Mouse (Mus musculus) forebrain, embryonic 14.5 days (tissue): ENCODE data around the gene Grpel1. TPM values are rescaled to one million over a fixed set of nuclear protein-coding genes. Genes with fewer than 3 reads are reported as not detected.

Experiments
- ATAC-seq: fragments of 200-750 bp; cut with Nextera tagmentation; 2 replicates; pipeline ENCODE4 v1.8.0; 2017; ENCODE audit warnings: mild to moderate bottlenecking, moderate library complexity
- DNase-seq: peaks from one replicate; pipeline ENCODE4 v3.0.0-alpha.2; 2015; ENCODE audit warnings: low spot score
- H3K27ac ChIP-seq: fragments of 300-500 bp; sonication (generic); 2 replicates; pipeline ENCODE4 v1.5.1; 2014; ENCODE audit warnings: low read depth, mild to moderate bottlenecking, control low read depth, low read length, moderate library complexity
- H3K27me3 ChIP-seq: fragments of 300-500 bp; sonication (generic); replicated peaks from 2 replicates; pipeline ENCODE4 v1.6.1; 2014; ENCODE audit warnings: low read length, control low read depth, mixed read lengths; ENCODE audit not compliant: control insufficient read depth, insufficient read depth
- H3K36me3 ChIP-seq: fragments of 300-500 bp; sonication (generic); 2 replicates; pipeline ENCODE4 v1.6.1; 2014; ENCODE audit warnings: low read length, control low read depth; ENCODE audit not compliant: control insufficient read depth, insufficient read depth
- H3K4me1 ChIP-seq: fragments of 300-500 bp; sonication (generic); 2 replicates; pipeline ENCODE4 v1.6.1; 2014; ENCODE audit warnings: antibody characterized with exemption, low read length, control low read depth; ENCODE audit not compliant: control insufficient read depth, insufficient read depth
- H3K4me2 ChIP-seq: fragments of 300-500 bp; sonication (generic); 2 replicates; pipeline ENCODE4 v1.6.1; 2014; ENCODE audit warnings: mild to moderate bottlenecking, control low read depth, low read length
- H3K4me3 ChIP-seq: fragments of 300-500 bp; sonication (generic); 2 replicates; pipeline ENCODE4 v1.5.1; 2014; ENCODE audit warnings: low read depth, low read length, control low read depth
- H3K9ac ChIP-seq: fragments of 300-500 bp; sonication (generic); 2 replicates; pipeline ENCODE4 v1.6.1; 2014; ENCODE audit warnings: mild to moderate bottlenecking, low read length, control low read depth, moderate library complexity
- H3K9me3 ChIP-seq: fragments of 300-500 bp; sonication (generic); replicated peaks from 2 replicates; pipeline ENCODE4 v1.6.1; 2016; ENCODE audit warnings: low read length, control low read depth, mixed read lengths; ENCODE audit not compliant: control insufficient read depth
- WGBS: fragments of 180-500 bp; shearing (Covaris S2); extraction: QIAGEN DNeasy Blood & Tissue Kit; methylation state at CpG from one replicate; pipeline ENCODE4 v1.1.7; 2014; 5-methylcytosine and 5-hydroxymethylcytosine counted together
- polyA plus RNA-seq: library from polyadenylated mRNA; unstranded; fragments of >200 nt; fragmentation: Nextera tagmentation; extraction: Ambion mirVana; gene quantifications from 2 replicates; pipeline ENCODE4 v1.2.1, GENCODE M21; 2014

Grpel1 gene
- polyA plus RNA-seq, 1 experiment from 2014 or later, result 58.5 TPM

DNA sequence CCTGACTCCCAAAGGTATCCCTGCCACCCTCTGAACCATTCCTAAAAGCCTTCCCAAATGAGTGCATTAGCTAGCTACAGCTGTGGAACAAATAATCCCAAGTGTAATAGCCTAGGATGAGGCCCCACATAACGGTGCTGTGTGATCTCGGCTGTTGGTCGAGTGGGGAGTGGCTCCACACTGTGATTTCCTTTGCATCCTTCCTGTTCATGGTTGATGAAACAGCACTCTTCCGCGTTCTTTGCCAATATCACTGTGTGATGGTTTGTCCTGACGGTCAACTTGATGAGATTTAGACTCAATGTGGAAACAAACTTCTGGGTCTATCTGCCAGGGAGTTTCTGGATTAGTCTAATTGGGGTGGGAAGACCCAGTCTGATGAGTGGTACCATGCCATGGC is 12.0 kb upstream of the Grpel1 start:
- DNase-seq (no peak), ATAC-seq (no peak)
- Histone ChIP-seq H3K9me3 (no peaks in the 10 kb centered on the region), H3K4me1 (no peaks in the 10 kb centered on the region), H3K36me3 (no peaks in the 10 kb centered on the region), H3K4me3 (no peak overlapping the region), H3K27ac (no peak overlapping the region), H3K27me3 (no peaks in the 10 kb centered on the region), H3K9ac (no peak overlapping the region), H3K4me2 (no peak overlapping the region)
- WGBS, result 80% methylated on average over 6 of the region's 6 CpGs

DNA sequence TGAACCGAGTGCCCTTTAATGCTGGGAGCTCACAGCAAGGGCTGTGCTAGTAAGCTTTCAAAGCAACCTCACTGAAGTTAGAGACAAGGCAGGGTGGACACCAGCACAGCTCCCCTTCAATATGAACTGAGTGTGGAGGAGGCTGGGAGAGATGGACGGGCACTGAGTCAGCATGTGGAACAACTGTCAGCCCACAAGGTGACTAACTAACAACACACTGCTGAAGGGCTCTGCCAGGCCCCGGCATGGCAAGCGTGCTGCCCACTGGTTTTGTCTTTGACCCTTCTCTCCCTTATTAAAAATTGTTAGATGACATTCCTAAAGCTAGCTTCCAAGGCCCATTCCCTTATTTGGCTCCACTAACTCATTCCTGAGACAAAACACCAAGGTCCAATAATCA is 7.1 kb upstream of the Grpel1 start:
- WGBS, result 80% methylated on average over 4 of the region's 4 CpGs
- H3K36me3 ChIP-seq, result no peaks in the 10 kb centered on the region

DNA sequence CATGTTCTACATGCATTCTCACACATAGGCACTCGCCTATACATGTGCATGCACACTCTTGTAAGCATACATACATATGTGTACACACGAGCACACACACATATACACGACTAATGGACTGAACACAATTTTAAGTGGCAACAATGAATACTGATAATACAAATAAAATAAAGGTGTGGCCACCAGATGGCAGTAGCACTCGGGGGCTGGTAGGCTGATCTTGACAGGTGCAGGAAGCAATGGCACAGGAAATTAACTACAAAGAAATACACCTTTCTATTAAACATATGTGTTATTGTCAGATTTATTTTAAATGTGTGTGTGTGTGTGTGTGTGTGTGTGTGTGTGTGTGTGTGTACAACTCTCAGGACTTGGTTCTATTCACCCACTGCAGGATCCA is 5.9 kb upstream of the Grpel1 start:
- Histone ChIP-seq H3K27ac (no peak overlapping the region), H3K9me3 (no peaks in the 10 kb centered on the region), H3K4me1 (no peaks in the 10 kb centered on the region), H3K4me3 (no peak overlapping the region), H3K4me2 (no peak overlapping the region), H3K27me3 (no peaks in the 10 kb centered on the region), H3K9ac (no peak overlapping the region), H3K36me3 (no peaks in the 10 kb centered on the region)
- no peak for ATAC-seq
- peak; percentile 59 for DNase-seq
- 12% methylated on average over 4 of the region's 4 CpGs for WGBS

More for the DNA sequence above, 7.1 kb upstream of the Grpel1 start:
- Histone ChIP-seq H3K9ac (no peak overlapping the region), H3K4me3 (no peak overlapping the region), H3K9me3 (no peaks in the 10 kb centered on the region), H3K27me3 (no peaks in the 10 kb centered on the region), H3K4me2 (no peak overlapping the region), H3K4me1 (no peaks in the 10 kb centered on the region), H3K27ac (no peak overlapping the region)
- ATAC-seq (no peak), DNase-seq (no peak)

DNA sequence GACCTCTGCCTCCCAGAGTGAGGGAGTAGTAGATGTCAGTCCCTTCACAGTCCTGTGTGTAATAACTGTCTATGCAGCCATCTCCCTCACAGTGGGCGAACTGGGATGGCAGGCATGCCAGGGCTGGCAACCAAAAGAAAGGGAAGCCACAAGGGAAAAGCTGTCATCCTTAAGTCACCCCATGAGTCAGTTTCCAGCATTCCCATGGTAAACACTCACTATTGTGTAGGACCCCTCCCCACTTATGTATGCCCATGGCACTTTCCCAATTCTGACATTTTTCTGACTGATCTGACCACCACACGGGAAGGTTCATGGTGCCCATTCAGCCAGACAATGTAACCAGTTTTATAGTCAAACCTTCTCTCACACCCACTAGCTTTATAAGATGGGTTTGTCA is 4.1 kb upstream of the Grpel1 start:
- no peak for ATAC-seq

DNA sequence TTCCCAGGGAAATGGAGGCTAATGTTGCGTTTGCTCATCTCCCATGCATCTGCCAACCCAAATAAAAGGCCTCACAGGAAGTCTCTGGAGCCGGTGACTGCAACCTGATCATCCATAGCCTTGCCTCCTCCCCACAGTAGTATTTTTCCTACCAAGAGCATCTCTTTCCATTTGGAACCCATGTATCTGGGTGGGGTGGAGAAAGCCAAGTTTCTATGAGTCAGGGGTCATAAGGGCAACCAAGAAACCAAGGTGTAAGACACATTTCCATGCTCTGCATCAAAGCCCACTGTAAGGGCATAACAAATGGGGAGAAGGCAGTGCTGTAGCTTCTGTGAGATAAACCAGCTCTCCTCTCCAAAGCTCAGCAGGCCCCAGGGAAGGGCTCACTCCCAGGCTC is 3.6 kb upstream of the Grpel1 start:
- WGBS, result 79% methylated on average over 2 of the region's 2 CpGs
- Histone ChIP-seq H3K36me3 (no peaks in the 10 kb centered on the region), H3K9me3 (no peaks in the 10 kb centered on the region), H3K27me3 (no peaks in the 10 kb centered on the region), H3K9ac (no peak overlapping the region), H3K27ac (no peak overlapping the region), H3K4me3 (no peak overlapping the region), H3K4me1 (peaks cover 7% of the 10 kb centered on the region), H3K4me2 (no peak overlapping the region)
- no peak for ATAC-seq
- DNase-seq, result no peak

More for the DNA sequence above, 4.1 kb upstream of the Grpel1 start:
- no peak for DNase-seq
- Histone ChIP-seq H3K9me3 (no peaks in the 10 kb centered on the region), H3K4me1 (peaks cover 2% of the 10 kb centered on the region), H3K4me2 (no peak overlapping the region), H3K27ac (no peak overlapping the region), H3K27me3 (no peaks in the 10 kb centered on the region), H3K36me3 (no peaks in the 10 kb centered on the region), H3K4me3 (no peak overlapping the region), H3K9ac (no peak overlapping the region)
- WGBS, result 81% methylated on average over 2 of the region's 2 CpGs

DNA sequence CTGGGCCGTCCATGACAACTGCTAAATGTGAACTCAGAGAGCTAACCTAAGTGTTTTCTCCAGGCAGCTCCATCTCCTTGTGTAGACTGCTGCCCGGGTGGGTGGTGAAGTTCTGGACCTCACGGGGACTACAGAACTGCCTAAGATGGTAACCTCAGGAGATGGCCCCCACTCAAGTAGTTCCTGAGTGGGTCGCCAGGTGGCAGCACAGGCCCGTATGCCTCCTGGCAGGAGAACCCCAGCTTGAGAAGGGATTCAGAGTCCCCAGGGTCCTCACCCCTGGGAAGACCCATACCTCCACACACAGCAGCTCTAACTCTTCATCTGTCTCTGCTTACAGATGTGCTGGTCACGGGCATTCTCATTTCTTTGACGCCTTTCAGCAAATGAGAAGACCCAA is 2.0 kb upstream of the Grpel1 start:
- no peaks in the 10 kb centered on the region for H3K27me3 ChIP-seq
- no peak overlapping the region for H3K4me3 ChIP-seq
- H3K9me3 ChIP-seq, result no peaks in the 10 kb centered on the region
- no peak overlapping the region for H3K27ac ChIP-seq
- WGBS, result 13% methylated on average over 7 of the region's 7 CpGs
- ATAC-seq (no peak), DNase-seq (peak; percentile 69)
- no peaks in the 10 kb centered on the region for H3K36me3 ChIP-seq
- H3K9ac ChIP-seq, result no peak overlapping the region
- H3K4me1 ChIP-seq, result peaks cover 7% of the 10 kb centered on the region
- H3K4me2 ChIP-seq, result no peak overlapping the region

DNA sequence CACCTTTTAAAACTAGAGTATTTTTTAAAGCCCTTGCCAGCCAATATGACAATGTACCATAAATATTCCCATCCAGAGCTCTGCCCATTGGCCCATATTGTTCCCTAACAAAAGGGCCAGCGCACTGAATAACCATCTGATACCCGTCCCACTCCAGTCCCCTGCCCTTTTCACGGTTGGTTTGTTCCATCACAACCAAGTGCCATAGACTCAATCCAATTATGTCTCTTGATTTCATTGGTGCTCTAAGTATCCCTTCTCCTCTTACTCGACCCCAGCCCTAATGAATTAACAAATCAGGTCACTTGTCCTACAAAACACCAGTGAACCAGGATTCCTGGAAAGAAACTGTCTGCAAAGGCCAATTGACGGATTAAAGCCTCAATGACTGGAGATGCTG is 1.4 kb upstream of the Grpel1 start:
- Histone ChIP-seq H3K4me2 (no peak overlapping the region), H3K4me1 (peaks cover 7% of the 10 kb centered on the region), H3K27me3 (no peaks in the 10 kb centered on the region), H3K36me3 (no peaks in the 10 kb centered on the region), H3K9ac (no peak overlapping the region), H3K4me3 (no peak overlapping the region), H3K27ac (no peak overlapping the region), H3K9me3 (no peaks in the 10 kb centered on the region)
- no peak for ATAC-seq
- 6% methylated on average over 5 of the region's 5 CpGs for WGBS
- DNase-seq, result no peak

DNA sequence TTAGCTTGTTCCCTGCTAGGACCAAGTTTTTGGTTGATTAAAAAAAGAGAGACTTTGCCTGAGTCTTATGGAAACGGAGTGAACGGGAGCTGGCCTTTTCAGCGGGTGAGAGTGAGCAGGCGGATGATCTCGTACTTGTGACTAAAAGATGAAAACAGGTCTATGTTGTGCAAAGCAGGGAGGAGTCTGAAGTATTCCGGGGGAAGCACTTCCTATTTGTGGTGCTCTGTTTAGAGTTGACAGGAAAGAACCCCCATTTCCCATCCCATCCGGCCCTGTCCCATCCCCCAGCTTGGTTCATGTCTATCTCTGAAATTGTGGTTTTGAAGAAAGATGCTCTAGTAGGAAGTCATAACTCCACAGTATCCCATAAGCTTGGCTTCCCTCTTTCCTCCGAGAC is 1.1 kb downstream of the Grpel1 start:
- no peak for DNase-seq
- no peak for ATAC-seq
- H3K9me3 ChIP-seq, result no peaks in the 10 kb centered on the region
- H3K4me3 ChIP-seq, result peak overlapping the region; percentile 93
- H3K27me3 ChIP-seq, result no peaks in the 10 kb centered on the region
- H3K4me1 ChIP-seq, result peaks cover 7% of the 10 kb centered on the region
- peak overlapping the region; percentile 87 for H3K9ac ChIP-seq
- peaks cover 19% of the 10 kb centered on the region for H3K36me3 ChIP-seq
- 30% methylated on average over 8 of the region's 8 CpGs for WGBS
- H3K27ac ChIP-seq, result no peak overlapping the region
- H3K4me2 ChIP-seq, result peak overlapping the region; percentile 88

DNA sequence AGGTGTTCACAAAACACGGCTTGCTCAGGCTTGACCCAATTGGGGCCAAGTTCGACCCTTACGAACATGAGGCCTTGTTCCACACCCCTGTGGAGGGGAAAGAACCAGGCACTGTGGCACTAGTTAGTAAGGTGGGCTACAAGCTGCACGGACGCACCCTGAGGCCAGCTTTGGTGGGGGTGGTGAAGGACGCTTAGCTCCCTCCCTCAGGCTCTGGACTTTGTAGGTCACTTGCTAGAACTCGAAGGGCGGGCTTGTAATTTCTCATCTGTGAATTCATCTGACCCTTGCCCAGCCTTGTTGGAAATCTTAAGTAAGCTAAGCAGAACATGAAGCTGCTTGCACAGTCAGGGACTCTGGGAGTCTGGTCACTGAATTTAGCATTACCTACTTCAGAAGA is 6.4 kb downstream of the Grpel1 start:
- DNase-seq (no peak), ATAC-seq (no peak)
- Histone ChIP-seq H3K9ac (no peak overlapping the region), H3K9me3 (no peaks in the 10 kb centered on the region), H3K4me2 (no peak overlapping the region), H3K27ac (no peak overlapping the region), H3K36me3 (peaks cover 59% of the 10 kb centered on the region), H3K4me1 (no peaks in the 10 kb centered on the region), H3K27me3 (no peaks in the 10 kb centered on the region), H3K4me3 (no peak overlapping the region)
- 93% methylated on average over 8 of the region's 8 CpGs for WGBS
